Mouse (Mus musculus): ENCODE measurements around the gene Garnl3. TPM values are rescaled to one million over a fixed set of nuclear protein-coding genes. Genes with fewer than 3 reads are reported as not detected.

Gene Garnl3
- polyA plus RNA-seq, 1 experiment from 2014 or later = 75.8 TPM

DNA sequence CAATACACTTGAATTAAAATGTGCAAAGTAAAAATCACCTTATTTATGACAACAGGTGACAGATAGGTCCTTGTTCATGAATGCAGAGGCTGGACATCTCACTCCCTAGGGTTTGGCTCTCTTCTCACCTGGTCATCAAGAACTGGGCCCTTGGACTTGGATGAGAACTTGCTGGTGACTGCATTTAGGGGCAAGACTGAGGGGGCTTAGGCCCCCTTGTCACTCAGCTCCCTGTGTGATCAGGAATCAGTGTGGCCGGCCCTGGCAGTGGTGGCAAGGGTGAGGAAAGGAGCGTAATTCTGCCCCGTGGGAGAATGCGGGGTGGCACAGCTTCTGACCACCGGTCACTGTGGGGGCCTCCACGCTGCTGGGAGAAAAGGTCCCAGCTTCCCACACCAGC, 4.9 kb upstream of the Garnl3 start:
- H3K36me3 ChIP-seq (ENCODE audit: control insufficient read depth, insufficient read depth, low read length) = peaks cover 8% of the 10 kb centered on the region
- WGBS = 92% methylated on average over 6 of the region's 6 CpGs
- no peak for ATAC-seq

DNA sequence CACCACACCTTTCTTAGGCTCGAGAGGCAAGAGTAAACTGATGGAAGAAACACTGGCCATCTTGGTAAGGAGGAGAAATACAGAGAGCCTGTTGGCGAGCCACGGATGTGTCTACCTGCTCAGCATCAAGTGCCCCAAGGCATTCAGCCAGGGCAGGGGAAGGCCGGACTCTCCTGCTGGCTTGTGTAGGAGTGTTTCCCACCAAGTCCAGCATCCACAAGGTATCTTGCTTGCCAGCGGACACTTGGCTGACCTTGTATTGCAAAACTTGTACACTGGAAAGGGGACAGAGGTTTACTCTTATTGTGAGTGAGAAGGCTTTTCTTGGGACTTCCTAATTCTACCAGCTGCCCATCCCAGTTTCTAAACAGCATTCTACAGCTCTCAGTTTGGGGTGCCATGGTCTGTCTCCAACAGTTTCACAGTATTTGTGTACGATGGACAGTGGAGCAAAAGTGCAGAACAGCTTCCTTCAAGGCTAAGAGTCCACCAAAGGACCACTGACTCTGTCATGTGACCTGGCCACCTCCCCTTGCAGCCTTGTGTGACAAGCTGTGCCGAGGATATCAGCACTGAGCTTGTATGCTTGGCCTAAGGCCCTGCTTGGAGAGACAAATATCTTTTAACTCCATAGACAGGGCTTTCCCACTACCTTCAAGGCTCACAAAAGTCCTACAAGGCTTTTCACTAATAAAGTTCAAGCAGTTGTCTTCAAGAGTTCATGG, 3.5 kb upstream of the Garnl3 start:
- ATAC-seq = no peak
- H3K4me1 ChIP-seq (ENCODE audit: control insufficient read depth, insufficient read depth, low read length) = no peaks in the 10 kb centered on the region
- peaks cover 4% of the 10 kb centered on the region; the same call in 1 of the 2 replicates for H3K36me3 ChIP-seq (ENCODE audit: control insufficient read depth, insufficient read depth, low read length)
- 82% methylated on average over 7 of the region's 7 CpGs for WGBS
- H3K4me3 ChIP-seq (ENCODE audit: low read depth, low read length) = no peak overlapping the region
- no peaks in the 10 kb centered on the region for H3K9me3 ChIP-seq (replicated peaks; ENCODE audit: control insufficient read depth, low read length, poor library complexity, severe bottlenecking)
- H3K27ac ChIP-seq (ENCODE audit: low read length) = no peak overlapping the region
- H3K27me3 ChIP-seq (ENCODE audit: control insufficient read depth, insufficient read depth, low read depth, low read length) = no peaks in the 10 kb centered on the region
- H3K4me2 ChIP-seq (ENCODE audit: low read length) = no peak overlapping the region
- no peak overlapping the region for H3K9ac ChIP-seq (ENCODE audit: low read depth, low read length)

More for the DNA sequence above, 4.9 kb upstream of the Garnl3 start:
- Histone ChIP-seq H3K4me1 (ENCODE audit: control insufficient read depth, insufficient read depth, low read length) (no peaks in the 10 kb centered on the region), H3K4me2 (ENCODE audit: low read length) (no peak overlapping the region), H3K4me3 (ENCODE audit: low read depth, low read length) (no peak overlapping the region), H3K9ac (ENCODE audit: low read depth, low read length) (no peak overlapping the region), H3K27me3 (ENCODE audit: control insufficient read depth, insufficient read depth, low read depth, low read length) (no peaks in the 10 kb centered on the region), H3K9me3 (replicated peaks; ENCODE audit: control insufficient read depth, low read length, poor library complexity, severe bottlenecking) (no peaks in the 10 kb centered on the region), H3K27ac (ENCODE audit: low read length) (no peak overlapping the region)

DNA sequence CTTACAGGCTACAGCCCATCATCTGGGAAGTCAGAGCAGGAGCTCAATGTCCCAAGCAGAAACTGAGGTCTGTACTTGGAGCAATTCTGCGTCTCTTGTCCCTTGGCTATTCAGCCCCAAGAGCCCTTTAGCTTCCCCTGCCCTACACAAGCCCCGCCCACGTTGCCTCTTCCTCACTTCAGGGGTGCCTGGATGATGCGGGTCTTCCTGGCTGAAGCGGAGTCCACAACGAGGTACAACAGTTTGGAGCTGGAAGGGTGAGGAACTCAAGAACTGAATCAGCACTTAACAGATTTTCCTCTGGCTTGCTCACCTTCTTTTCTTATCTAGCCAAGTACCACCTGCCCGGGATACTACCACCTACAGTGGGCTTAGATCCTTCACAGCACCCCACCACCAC, 852 bp upstream of the Garnl3 start:
- Histone ChIP-seq H3K4me2 (ENCODE audit: low read length) (no peak overlapping the region), H3K4me3 (ENCODE audit: low read depth, low read length) (no peak overlapping the region), H3K9ac (ENCODE audit: low read depth, low read length) (no peak overlapping the region), H3K4me1 (ENCODE audit: control insufficient read depth, insufficient read depth, low read length) (peaks cover 13% of the 10 kb centered on the region), H3K9me3 (replicated peaks; ENCODE audit: control insufficient read depth, low read length, poor library complexity, severe bottlenecking) (no peaks in the 10 kb centered on the region), H3K27me3 (ENCODE audit: control insufficient read depth, insufficient read depth, low read depth, low read length) (no peaks in the 10 kb centered on the region), H3K27ac (ENCODE audit: low read length) (no peak overlapping the region), H3K36me3 (ENCODE audit: control insufficient read depth, insufficient read depth, low read length) (no peaks in the 10 kb centered on the region; the same call in 1 of the 2 replicates)
- WGBS = 8% methylated on average over 7 of the region's 7 CpGs
- no peak for ATAC-seq

DNA sequence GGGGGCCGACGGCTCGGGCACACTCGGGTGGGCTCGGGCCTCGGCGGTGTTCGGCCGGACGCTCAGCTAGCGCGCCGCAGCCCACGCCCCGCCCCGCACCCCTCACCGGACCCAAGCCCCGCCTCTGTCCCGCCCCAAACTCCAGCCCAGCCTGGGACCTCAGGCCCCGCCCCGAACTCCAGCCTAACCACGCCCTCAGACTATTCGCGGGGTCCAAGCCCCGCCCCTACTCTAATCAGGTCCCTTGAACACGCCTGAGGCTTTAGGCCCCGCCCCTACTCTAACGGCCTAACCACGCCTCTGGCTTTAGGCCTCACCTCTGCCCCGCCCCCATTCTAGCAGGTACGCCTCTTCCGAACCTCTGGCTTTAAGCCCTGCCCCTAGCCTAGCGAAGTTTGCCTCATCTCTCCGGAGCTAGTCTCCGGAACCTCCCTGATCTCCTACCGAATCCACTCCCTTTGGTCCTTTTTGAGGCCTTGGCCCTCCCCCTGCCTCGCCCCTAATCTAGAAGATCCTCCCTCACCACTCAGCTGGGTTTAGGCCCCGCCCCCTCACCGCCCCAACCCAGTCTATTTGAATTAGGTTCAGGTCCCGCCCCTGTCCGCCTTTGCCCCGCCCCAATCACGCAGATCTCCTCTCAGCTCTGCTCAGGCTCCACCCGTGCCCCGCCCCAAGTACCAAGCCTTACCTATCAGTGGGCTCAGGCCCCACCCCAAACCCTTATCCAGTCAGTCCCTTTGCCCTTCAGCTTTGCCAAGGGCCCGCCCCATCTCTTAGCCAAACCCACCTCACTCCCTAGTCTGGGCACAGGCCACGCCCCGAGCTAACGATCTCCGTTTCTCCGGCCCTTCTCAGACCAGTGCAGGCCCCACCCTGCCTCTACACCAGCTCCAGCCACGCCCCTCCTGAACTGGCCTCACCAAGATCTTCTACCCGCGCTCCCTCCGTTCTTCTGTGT, 649 bp downstream of the Garnl3 start:
- Histone ChIP-seq H3K4me3 (ENCODE audit: low read depth, low read length) (peak overlapping the region; percentile 67), H3K4me1 (ENCODE audit: control insufficient read depth, insufficient read depth, low read length) (peaks cover 13% of the 10 kb centered on the region), H3K9ac (ENCODE audit: low read depth, low read length) (peak overlapping the region; percentile 88), H3K27me3 (ENCODE audit: control insufficient read depth, insufficient read depth, low read depth, low read length) (no peaks in the 10 kb centered on the region), H3K36me3 (ENCODE audit: control insufficient read depth, insufficient read depth, low read length) (no peaks in the 10 kb centered on the region), H3K9me3 (replicated peaks; ENCODE audit: control insufficient read depth, low read length, poor library complexity, severe bottlenecking) (no peaks in the 10 kb centered on the region), H3K4me2 (ENCODE audit: low read length) (peak overlapping the region; percentile 93), H3K27ac (ENCODE audit: low read length) (peak overlapping the region; percentile 50)
- WGBS = under 1% methylated on average over 54 of the region's 55 CpGs
- ATAC-seq = peak; percentile 92

DNA sequence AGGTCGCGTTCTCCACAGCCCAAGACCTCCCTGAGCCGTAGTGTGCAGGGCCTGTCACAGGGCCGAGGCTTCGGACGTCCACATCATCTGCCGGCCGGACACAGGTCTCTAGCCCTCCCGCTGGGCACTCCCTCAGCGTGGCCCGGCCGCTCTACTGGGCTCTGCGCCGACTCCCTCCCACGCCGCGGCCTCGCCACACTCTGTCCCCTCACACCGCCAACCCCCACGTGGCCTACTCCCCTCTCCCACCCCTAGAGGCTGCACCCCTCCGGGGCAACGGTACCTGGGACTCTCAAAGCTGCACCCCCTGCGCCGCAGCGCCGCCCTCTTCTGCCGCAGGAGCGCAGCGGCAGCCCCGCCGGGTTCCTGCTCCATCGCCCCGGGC, 1.3 kb downstream of the Garnl3 start:
- Histone ChIP-seq H3K4me3 (ENCODE audit: low read depth, low read length) (peak overlapping the region; percentile 67), H3K4me1 (ENCODE audit: control insufficient read depth, insufficient read depth, low read length) (peaks cover 13% of the 10 kb centered on the region), H3K4me2 (ENCODE audit: low read length) (peak overlapping the region; percentile 93), H3K27ac (ENCODE audit: low read length) (peak overlapping the region; percentile 50; the same call in 1 of the 2 replicates), H3K9me3 (replicated peaks; ENCODE audit: control insufficient read depth, low read length, poor library complexity, severe bottlenecking) (no peaks in the 10 kb centered on the region), H3K9ac (ENCODE audit: low read depth, low read length) (peak overlapping the region; percentile 88), H3K36me3 (ENCODE audit: control insufficient read depth, insufficient read depth, low read length) (no peaks in the 10 kb centered on the region), H3K27me3 (ENCODE audit: control insufficient read depth, insufficient read depth, low read depth, low read length) (no peaks in the 10 kb centered on the region)
- peak; percentile 46 for ATAC-seq
- under 1% methylated on average over 28 of the region's 33 CpGs for WGBS

DNA sequence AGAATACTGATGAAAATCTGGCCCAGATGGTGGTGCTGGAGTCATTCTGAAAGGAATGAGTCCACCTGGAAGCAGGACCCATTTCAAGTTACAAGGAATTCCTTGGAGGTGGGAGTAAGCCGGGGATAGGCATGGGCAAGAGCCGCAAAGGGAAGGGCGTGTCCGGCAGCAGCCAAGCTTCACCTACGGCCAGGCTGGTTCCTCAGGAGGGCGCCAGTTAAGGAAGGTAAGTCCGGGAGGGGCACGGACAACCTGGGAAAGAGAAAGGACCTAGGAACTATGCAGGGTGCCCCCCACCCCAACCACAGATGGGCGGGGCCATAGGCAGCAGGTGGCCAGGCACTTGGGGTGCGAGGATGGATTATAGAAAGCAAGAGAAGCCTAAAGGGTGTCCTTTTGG, 1.8 kb downstream of the Garnl3 start:
- H3K36me3 ChIP-seq (ENCODE audit: control insufficient read depth, insufficient read depth, low read length) = no peaks in the 10 kb centered on the region
- H3K9ac ChIP-seq (ENCODE audit: low read depth, low read length) = peak overlapping the region; percentile 88
- 2% methylated on average over 10 of the region's 10 CpGs for WGBS
- peaks cover 13% of the 10 kb centered on the region for H3K4me1 ChIP-seq (ENCODE audit: control insufficient read depth, insufficient read depth, low read length)
- peak overlapping the region; percentile 67 for H3K4me3 ChIP-seq (ENCODE audit: low read depth, low read length)
- no peaks in the 10 kb centered on the region for H3K27me3 ChIP-seq (ENCODE audit: control insufficient read depth, insufficient read depth, low read depth, low read length)
- H3K27ac ChIP-seq (ENCODE audit: low read length) = 0 out of 2 replicates have a peak overlapping the region, but pooled peaks have one; percentile 50
- H3K9me3 ChIP-seq (replicated peaks; ENCODE audit: control insufficient read depth, low read length, poor library complexity, severe bottlenecking) = no peaks in the 10 kb centered on the region
- peak overlapping the region; percentile 93 for H3K4me2 ChIP-seq (ENCODE audit: low read length)
- ATAC-seq = no peak

DNA sequence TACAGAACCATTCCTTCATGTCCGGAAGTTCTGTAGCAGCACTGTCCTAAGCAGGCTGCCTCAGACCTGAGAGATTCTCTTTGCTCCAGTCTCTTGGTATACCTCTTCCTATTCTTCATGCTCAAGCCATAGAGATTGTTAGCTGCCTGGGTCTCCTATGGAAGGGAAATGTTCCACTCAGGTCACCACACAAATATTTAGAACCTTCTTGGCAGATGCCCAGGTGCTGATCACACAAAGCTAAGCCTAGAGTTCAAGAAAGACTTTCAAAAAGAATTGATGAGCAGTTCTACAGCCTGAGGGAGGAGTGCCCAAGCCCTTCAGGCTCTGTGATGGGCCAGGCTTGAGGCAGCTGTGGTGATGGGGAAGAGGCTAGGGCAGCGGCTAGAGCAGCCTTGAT, 2.4 kb downstream of the Garnl3 start:
- ATAC-seq = no peak
- H3K27ac ChIP-seq (ENCODE audit: low read length) = no peak overlapping the region

DNA sequence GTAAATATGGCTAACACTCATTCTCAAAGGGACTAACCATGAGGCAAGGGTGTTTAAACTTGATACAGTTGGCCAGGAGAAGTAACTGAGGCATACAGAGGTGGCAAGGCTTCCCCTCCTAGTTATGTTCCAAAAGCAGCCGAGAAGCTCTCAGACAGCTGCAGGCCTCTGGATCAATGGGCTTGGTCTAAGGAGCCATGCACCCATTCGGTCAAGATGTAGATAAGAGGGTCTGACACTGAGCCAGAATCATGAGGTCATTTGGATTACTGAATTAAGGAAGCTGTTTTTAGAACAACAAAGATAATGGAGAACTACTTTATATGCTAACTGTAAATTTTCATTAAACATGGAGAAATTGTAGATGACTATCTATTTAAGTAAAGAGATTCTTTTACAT, 4.2 kb downstream of the Garnl3 start:
- Histone ChIP-seq H3K9me3 (replicated peaks; ENCODE audit: control insufficient read depth, low read length, poor library complexity, severe bottlenecking) (no peaks in the 10 kb centered on the region), H3K4me1 (ENCODE audit: control insufficient read depth, insufficient read depth, low read length) (peaks cover 13% of the 10 kb centered on the region), H3K4me3 (ENCODE audit: low read depth, low read length) (no peak overlapping the region), H3K27ac (ENCODE audit: low read length) (no peak overlapping the region), H3K36me3 (ENCODE audit: control insufficient read depth, insufficient read depth, low read length) (no peaks in the 10 kb centered on the region), H3K4me2 (ENCODE audit: low read length) (no peak overlapping the region), H3K9ac (ENCODE audit: low read depth, low read length) (no peak overlapping the region), H3K27me3 (ENCODE audit: control insufficient read depth, insufficient read depth, low read depth, low read length) (no peaks in the 10 kb centered on the region)
- 77% methylated on average over 2 of the region's 2 CpGs for WGBS
- no peak for ATAC-seq

More for the DNA sequence above, 2.4 kb downstream of the Garnl3 start:
- H3K4me3 ChIP-seq (ENCODE audit: low read depth, low read length) = peak overlapping the region; percentile 67
- 67% methylated on average over 2 of the region's 2 CpGs for WGBS
- no peaks in the 10 kb centered on the region for H3K36me3 ChIP-seq (ENCODE audit: control insufficient read depth, insufficient read depth, low read length)
- peak overlapping the region; percentile 93 for H3K4me2 ChIP-seq (ENCODE audit: low read length)
- peak overlapping the region; percentile 88 for H3K9ac ChIP-seq (ENCODE audit: low read depth, low read length)
- H3K4me1 ChIP-seq (ENCODE audit: control insufficient read depth, insufficient read depth, low read length) = peaks cover 13% of the 10 kb centered on the region
- no peaks in the 10 kb centered on the region for H3K27me3 ChIP-seq (ENCODE audit: control insufficient read depth, insufficient read depth, low read depth, low read length)
- no peaks in the 10 kb centered on the region for H3K9me3 ChIP-seq (replicated peaks; ENCODE audit: control insufficient read depth, low read length, poor library complexity, severe bottlenecking)

DNA sequence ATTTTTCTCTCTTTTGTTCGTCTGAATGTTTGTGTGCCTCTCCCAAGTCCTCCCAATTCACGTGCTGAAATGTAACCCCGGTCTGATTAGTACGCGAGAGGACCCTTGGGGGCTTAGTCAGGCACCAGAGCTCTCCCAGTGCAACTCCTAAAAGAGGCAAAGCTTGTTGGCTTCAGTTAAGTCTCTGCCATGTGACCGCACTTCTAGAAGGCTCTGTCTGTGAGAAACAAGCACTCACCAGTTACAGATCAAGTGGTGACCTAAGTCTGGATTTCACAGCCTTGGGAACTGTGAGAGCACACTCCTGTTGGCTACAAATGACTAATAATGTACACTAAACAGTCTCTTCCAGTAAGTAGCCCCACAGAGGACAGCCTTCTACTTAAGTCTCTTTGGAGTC, 8.6 kb downstream of the Garnl3 start:
- no peaks in the 10 kb centered on the region for H3K36me3 ChIP-seq (ENCODE audit: control insufficient read depth, insufficient read depth, low read length)
- WGBS = 78% methylated on average over 6 of the region's 6 CpGs
- H3K9me3 ChIP-seq (replicated peaks; ENCODE audit: control insufficient read depth, low read length, poor library complexity, severe bottlenecking) = no peaks in the 10 kb centered on the region
- no peak overlapping the region for H3K9ac ChIP-seq (ENCODE audit: low read depth, low read length)
- ATAC-seq = no peak
- H3K27me3 ChIP-seq (ENCODE audit: control insufficient read depth, insufficient read depth, low read depth, low read length) = no peaks in the 10 kb centered on the region
- H3K27ac ChIP-seq (ENCODE audit: low read length) = no peak overlapping the region
- no peak overlapping the region for H3K4me3 ChIP-seq (ENCODE audit: low read depth, low read length)
- no peak overlapping the region for H3K4me2 ChIP-seq (ENCODE audit: low read length)
- H3K4me1 ChIP-seq (ENCODE audit: control insufficient read depth, insufficient read depth, low read length) = no peaks in the 10 kb centered on the region
